Mouse (Mus musculus) embryonic facial prominence, embryonic 10.5 days (tissue): ENCODE measurements around the gene Ptprt. TPM values are rescaled to one million over a fixed set of nuclear protein-coding genes. Genes with fewer than 3 reads are reported as not detected.

Experiments used
- DNase-seq: peaks from one replicate; pipeline ENCODE4 v3.0.0-alpha.2; 2017; ENCODE audit warnings: low spot score
- H3K27ac ChIP-seq: fragments of 300-500 bp; sonication (generic); replicated peaks from 2 replicates; pipeline ENCODE4 v1.5.1; 2016; ENCODE audit warnings: mild to moderate bottlenecking
- H3K27me3 ChIP-seq: fragments of 300-500 bp; sonication (generic); replicated peaks from 2 replicates; pipeline ENCODE4 v1.6.1; 2016; ENCODE audit warnings: low read depth, mild to moderate bottlenecking; ENCODE audit not compliant: poor library complexity, severe bottlenecking
- H3K36me3 ChIP-seq: fragments of 300-500 bp; sonication (generic); replicated peaks from 2 replicates; pipeline ENCODE4 v1.6.1; 2016; ENCODE audit warnings: mild to moderate bottlenecking, moderate library complexity
- H3K4me1 ChIP-seq: fragments of 300-500 bp; sonication (generic); 2 replicates; pipeline ENCODE4 v1.6.1; 2016
- H3K4me3 ChIP-seq: fragments of 300-500 bp; sonication (generic); 2 replicates; pipeline ENCODE4 v1.5.1; 2016; ENCODE audit warnings: mild to moderate bottlenecking, moderate library complexity
- H3K9me3 ChIP-seq: fragments of 300-500 bp; sonication (generic); 2 replicates; pipeline ENCODE4 v1.6.1; 2016; ENCODE audit warnings: mild to moderate bottlenecking
- WGBS: fragments of 180-500 bp; shearing (Covaris S2); methylation state at CpG from one replicate; pipeline ENCODE4 v1.1.7; 2016; 5-methylcytosine and 5-hydroxymethylcytosine counted together
- polyA plus RNA-seq: library from polyadenylated mRNA; unstranded; fragments of >200 nt; fragmentation: Nextera tagmentation; extraction: Ambion mirVana; gene quantifications from 2 replicates; pipeline ENCODE4 v1.2.1, GENCODE M21; 2016

Gene Ptprt
- polyA plus RNA-seq, 1 experiment from 2014 or later, result 0.72 TPM

GRCm38 (mm10) chr2:162377309-162377708 lies 283.6 kb downstream of the Ptprt start:
- no peak overlapping the region for H3K4me3 ChIP-seq
- DNase-seq, result no peak
- no peaks in the 10 kb centered on the region for H3K27me3 ChIP-seq
- 88% methylated on average over 7 of the region's 7 CpGs for WGBS
- no peaks in the 10 kb centered on the region for H3K4me1 ChIP-seq
- H3K9me3 ChIP-seq, result no peaks in the 10 kb centered on the region
- H3K27ac ChIP-seq, result no peak overlapping the region
- no peaks in the 10 kb centered on the region for H3K36me3 ChIP-seq

GRCm38 (mm10) chr2:162349047-162349446 lies 311.9 kb downstream of the Ptprt start:
- H3K27me3 ChIP-seq, result no peaks in the 10 kb centered on the region

GRCm38 (mm10) chr2:162341846-162342245 lies 319.1 kb downstream of the Ptprt start:
- DNase-seq, result no peak
- no peaks in the 10 kb centered on the region for H3K36me3 ChIP-seq
- H3K4me1 ChIP-seq, result peaks cover 8% of the 10 kb centered on the region
- no peak overlapping the region for H3K27ac ChIP-seq
- no peak overlapping the region for H3K4me3 ChIP-seq
- no peaks in the 10 kb centered on the region for H3K27me3 ChIP-seq
- H3K9me3 ChIP-seq, result no peaks in the 10 kb centered on the region
- 77% methylated on average over 2 of the region's 2 CpGs for WGBS

More at GRCm38 (mm10) chr2:162349047-162349446, 311.9 kb downstream of the Ptprt start:
- 42% methylated on average over 1 of the region's 1 CpGs for WGBS
- Histone ChIP-seq H3K9me3 (no peaks in the 10 kb centered on the region), H3K4me1 (0 out of 2 replicates have a peak, but pooled peaks cover 5% of the 10 kb centered on the region), H3K27ac (no peak overlapping the region), H3K36me3 (no peaks in the 10 kb centered on the region), H3K4me3 (no peak overlapping the region)
- DNase-seq, result no peak

DNA sequence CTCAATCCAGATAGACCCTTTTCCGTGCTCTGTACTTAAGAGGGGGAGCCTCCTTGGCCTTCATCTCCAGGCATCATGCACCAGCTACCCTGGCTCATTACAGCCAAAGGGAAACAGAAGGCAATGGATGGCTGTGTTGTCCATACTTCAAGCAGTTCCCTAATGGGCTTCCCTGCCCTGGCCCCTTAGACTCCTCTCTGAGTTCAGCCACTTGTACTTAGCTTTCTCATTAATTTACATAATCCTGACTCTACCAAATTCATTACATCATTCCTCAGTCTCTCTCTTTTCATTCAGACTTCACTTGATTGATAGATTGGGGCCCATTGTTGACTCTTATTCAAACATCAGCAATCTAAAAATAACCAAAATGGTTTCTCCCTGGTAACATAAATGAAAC lies 320.7 kb downstream of the Ptprt start:
- peaks cover 8% of the 10 kb centered on the region for H3K4me1 ChIP-seq
- H3K9me3 ChIP-seq, result no peaks in the 10 kb centered on the region
- no peak overlapping the region for H3K27ac ChIP-seq
- H3K27me3 ChIP-seq, result no peaks in the 10 kb centered on the region
- H3K4me3 ChIP-seq, result no peak overlapping the region
- no peak for DNase-seq
- 67% methylated on average over 1 of the region's 1 CpGs for WGBS
- no peaks in the 10 kb centered on the region for H3K36me3 ChIP-seq

DNA sequence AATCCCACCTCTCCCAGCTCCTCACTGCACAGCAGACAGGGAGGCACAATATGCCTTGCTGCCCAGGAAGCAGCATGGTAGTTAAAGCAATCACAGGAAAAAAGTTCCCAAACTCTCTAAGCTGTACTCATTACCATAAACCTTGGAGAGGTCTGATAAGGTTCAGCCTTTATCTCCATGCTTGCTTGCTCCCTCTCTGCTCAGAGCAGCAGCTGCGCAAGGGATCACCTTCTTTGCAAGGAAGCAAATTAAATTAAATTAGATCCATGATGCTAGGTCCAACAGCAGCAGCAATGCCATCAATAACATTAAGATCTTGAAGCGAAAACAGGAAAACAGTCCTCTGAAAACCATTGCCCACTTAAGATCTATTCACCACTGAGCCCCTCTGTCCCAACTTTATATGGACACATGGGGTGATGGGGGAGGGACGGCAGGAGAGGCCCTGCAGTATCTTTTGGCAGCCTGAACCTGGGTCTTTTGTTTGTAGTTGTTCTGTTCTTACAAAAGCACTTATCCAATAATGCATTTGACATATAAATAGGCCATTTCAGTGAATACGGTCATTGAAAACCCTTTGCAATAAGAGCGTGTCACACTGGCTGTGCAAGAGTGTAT lies 328.8 kb downstream of the Ptprt start:
- no peaks in the 10 kb centered on the region for H3K27me3 ChIP-seq
- WGBS, result 71% methylated on average over 5 of the region's 5 CpGs
- no peak overlapping the region for H3K4me3 ChIP-seq
- H3K9me3 ChIP-seq, result no peaks in the 10 kb centered on the region
- peaks cover 5% of the 10 kb centered on the region; the same call in 1 of the 2 replicates for H3K4me1 ChIP-seq
- DNase-seq, result no peak
- no peak overlapping the region for H3K27ac ChIP-seq
- H3K36me3 ChIP-seq, result no peaks in the 10 kb centered on the region

DNA sequence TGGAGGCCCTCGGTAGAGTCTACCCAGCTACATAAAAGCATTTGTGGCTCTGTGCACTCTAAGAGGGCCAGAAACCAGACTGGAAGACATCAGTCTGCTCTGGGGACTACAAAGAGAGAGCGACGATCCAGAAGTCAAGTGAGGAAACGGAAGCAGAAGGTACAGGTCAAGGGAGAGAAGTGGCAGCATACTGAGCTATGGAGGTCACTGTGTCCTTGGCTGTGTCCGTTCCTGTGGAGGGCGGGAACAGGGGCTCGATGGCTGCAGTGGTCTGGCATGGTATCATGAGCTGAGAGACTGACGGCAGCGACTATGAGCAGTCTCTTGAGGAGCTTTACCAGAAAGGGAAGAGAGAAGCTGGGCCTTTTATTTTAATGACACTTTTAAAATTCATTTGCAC lies 331.5 kb downstream of the Ptprt start:
- no peaks in the 10 kb centered on the region for H3K36me3 ChIP-seq
- peaks cover 7% of the 10 kb centered on the region; the same call in 1 of the 2 replicates for H3K4me1 ChIP-seq
- no peak overlapping the region for H3K4me3 ChIP-seq
- no peaks in the 10 kb centered on the region for H3K9me3 ChIP-seq
- no peaks in the 10 kb centered on the region for H3K27me3 ChIP-seq
- DNase-seq, result no peak
- H3K27ac ChIP-seq, result no peak overlapping the region
- WGBS, result 94% methylated on average over 9 of the region's 9 CpGs

GRCm38 (mm10) chr2:162322411-162322810 lies 338.5 kb downstream of the Ptprt start:
- Histone ChIP-seq H3K36me3 (no peaks in the 10 kb centered on the region), H3K4me1 (peaks cover 3% of the 10 kb centered on the region; the same call in 1 of the 2 replicates), H3K4me3 (no peak overlapping the region), H3K27ac (no peak overlapping the region), H3K9me3 (peaks cover 5% of the 10 kb centered on the region; the same call in 1 of the 2 replicates), H3K27me3 (no peaks in the 10 kb centered on the region)
- whole genome bisulfite sequencing, result 91% methylated on average over 5 of the region's 5 CpGs
- DNase-seq, result no peak

GRCm38 (mm10) chr2:162307996-162308395 lies 353.0 kb downstream of the Ptprt start:
- 31% methylated on average over 2 of the region's 2 CpGs for WGBS
- no peaks in the 10 kb centered on the region for H3K27me3 ChIP-seq
- no peak for DNase-seq
- H3K4me1 ChIP-seq, result peaks cover 8% of the 10 kb centered on the region; the same call in 1 of the 2 replicates
- H3K9me3 ChIP-seq, result no peaks in the 10 kb centered on the region
- H3K36me3 ChIP-seq, result no peaks in the 10 kb centered on the region
- no peak overlapping the region for H3K27ac ChIP-seq
- H3K4me3 ChIP-seq, result no peak overlapping the region

- Histone ChIP-seq H3K36me3 (no peaks in the 10 kb centered on the region), H3K27me3 (no peaks in the 10 kb centered on the region), H3K27ac (no peak overlapping the region), H3K4me3 (no peak overlapping the region), H3K9me3 (peaks cover 4% of the 10 kb centered on the region; the same call in 1 of the 2 replicates), H3K4me1 (no peaks in the 10 kb centered on the region)
- WGBS, result 92% methylated on average over 2 of the region's 2 CpGs
- no peak for DNase-seq
Measured at GRCm38 (mm10) chr2:162294070-162294469, 366.9 kb downstream of the Ptprt start.

DNA sequence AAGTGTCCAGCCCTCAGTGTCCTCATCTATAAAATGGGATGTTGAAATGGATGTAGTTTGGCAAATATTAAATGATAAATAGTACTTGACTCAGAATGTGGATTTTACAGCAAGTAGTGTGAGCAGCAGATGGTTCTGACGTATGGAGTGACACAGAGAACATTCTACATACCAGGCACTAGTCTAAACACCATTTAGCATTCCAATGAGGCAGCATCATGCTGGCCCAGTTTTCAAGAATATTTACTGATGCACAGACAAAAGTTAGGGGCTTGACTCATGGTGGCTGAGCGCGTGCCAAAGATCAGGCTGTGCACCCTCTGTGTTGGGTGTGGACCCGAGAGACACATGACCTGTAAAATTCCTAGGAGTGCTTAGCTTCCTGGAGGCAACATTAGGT lies 378.3 kb downstream of the Ptprt start:
- Histone ChIP-seq H3K27me3 (no peaks in the 10 kb centered on the region), H3K9me3 (peaks cover 5% of the 10 kb centered on the region), H3K36me3 (no peaks in the 10 kb centered on the region), H3K27ac (no peak overlapping the region), H3K4me1 (no peaks in the 10 kb centered on the region), H3K4me3 (no peak overlapping the region)
- DNase-seq, result no peak
- WGBS, result 81% methylated on average over 4 of the region's 4 CpGs

DNA sequence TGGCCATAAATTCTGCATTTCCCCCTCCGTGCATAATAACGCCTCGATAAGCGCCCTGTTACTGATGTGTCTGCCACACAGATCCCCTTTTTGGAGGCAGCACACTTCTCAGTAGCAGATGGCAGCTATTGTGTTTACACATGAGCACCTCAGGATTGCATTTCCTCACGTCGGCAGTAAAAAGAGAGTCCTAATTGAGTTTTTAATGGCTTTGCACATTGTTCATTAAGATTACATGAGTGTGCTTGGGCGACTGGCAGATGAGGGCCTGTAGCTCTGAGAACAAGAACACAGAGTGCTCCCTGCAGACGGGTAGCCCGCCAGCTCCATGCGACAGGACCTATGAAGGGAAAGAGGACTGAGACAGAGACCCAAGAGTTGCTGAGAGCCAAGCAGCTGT lies 378.8 kb downstream of the Ptprt start:
- Histone ChIP-seq H3K4me3 (no peak overlapping the region), H3K27me3 (no peaks in the 10 kb centered on the region), H3K9me3 (peaks cover under 1% of the 10 kb centered on the region; the same call in 1 of the 2 replicates), H3K36me3 (no peaks in the 10 kb centered on the region), H3K27ac (no peak overlapping the region), H3K4me1 (no peaks in the 10 kb centered on the region)
- no peak for DNase-seq
- WGBS, result 77% methylated on average over 10 of the region's 10 CpGs

DNA sequence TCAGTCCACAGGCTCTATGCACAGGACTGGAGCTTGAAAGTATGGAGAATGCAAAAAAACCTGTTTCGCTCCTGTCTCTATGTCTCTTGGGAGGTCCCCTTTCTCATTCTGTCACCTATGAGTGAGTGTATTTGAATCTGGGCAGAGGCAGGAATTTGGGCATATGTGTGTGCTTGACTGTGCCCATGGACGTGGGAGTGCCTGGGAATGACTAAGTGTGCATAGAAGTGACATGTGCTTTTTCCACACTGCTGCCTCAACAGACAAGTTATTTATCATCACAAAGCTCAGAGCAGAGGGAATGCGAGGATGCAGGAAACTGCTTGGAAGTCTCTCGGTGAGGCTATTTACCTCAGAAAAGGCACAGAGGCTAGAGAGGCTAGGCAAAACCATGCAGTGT lies 387.1 kb downstream of the Ptprt start:
- Histone ChIP-seq H3K36me3 (no peaks in the 10 kb centered on the region), H3K4me1 (no peaks in the 10 kb centered on the region), H3K27ac (no peak overlapping the region), H3K4me3 (no peak overlapping the region), H3K9me3 (no peaks in the 10 kb centered on the region), H3K27me3 (no peaks in the 10 kb centered on the region)
- DNase-seq, result no peak
- 76% methylated on average over 4 of the region's 4 CpGs for WGBS

DNA sequence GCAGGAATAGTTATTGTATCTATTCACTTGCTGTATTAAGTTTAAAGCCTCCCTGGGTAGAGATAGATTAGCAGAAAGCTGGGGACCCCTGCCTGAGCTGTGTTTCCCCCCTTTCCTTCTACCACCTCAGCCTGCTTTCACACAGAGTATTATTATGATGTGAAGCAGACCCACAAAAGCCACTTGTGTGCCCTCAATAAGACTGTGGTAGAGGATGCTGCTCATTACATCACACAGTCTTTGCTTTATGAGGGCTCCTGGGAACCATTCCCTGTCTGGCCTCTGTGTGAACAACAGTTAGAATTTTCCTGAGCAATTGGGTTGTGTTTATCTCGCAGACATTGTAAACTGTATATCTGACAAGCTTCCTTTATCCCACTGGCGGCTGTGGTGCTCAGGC lies 409.7 kb downstream of the Ptprt start:
- no peaks in the 10 kb centered on the region for H3K9me3 ChIP-seq
- H3K36me3 ChIP-seq, result no peaks in the 10 kb centered on the region
- no peak overlapping the region for H3K27ac ChIP-seq
- WGBS, result 93% methylated on average over 2 of the region's 2 CpGs
- DNase-seq, result no peak
- H3K27me3 ChIP-seq, result no peaks in the 10 kb centered on the region
- H3K4me3 ChIP-seq, result no peak overlapping the region
- no peaks in the 10 kb centered on the region for H3K4me1 ChIP-seq
